Mouse (Mus musculus): ENCODE results near the gene Tomm22.

The Tomm22 gene

GRCm38 (mm10) chr15:79686046-79686869, 15.6 kb downstream of the Tomm22 start:
- no peak for DNase-seq (ENCODE audit: low spot score in 2 of 2)

DNA sequence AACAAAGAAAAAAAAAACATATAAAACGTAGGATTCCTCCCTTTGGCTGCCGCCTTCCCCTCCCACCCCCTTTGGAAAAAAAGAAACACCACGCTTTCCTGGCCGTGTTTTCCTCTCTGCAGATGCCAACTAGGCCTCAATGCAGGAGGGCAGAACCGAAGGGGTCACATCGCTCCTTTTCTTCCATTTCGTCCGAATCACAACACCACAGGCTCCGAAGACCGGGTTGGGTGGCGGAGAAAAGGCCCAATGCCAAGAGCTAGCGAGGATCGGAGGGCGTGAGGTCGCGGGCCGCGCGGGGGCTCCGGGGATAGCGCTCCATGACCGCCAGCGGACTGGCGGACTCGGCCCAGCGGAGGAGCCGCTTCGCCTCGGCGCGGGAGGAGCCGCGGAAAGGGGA, 16.5 kb downstream of the Tomm22 start:
- DNase-seq (ENCODE audit: low spot score in 2 of 2) = peak in 1 of 2 experiments; percentile 47

- DNase-seq (ENCODE audit: low spot score in 2 of 2) = peak; percentile 91 to 96
Measured at GRCm38 (mm10) chr15:79687646-79688267, 17.1 kb downstream of the Tomm22 start, which contains the start of gene Josd1. Gene Josd1, minus strand, starts transcription at chr15:79687919.

DNA sequence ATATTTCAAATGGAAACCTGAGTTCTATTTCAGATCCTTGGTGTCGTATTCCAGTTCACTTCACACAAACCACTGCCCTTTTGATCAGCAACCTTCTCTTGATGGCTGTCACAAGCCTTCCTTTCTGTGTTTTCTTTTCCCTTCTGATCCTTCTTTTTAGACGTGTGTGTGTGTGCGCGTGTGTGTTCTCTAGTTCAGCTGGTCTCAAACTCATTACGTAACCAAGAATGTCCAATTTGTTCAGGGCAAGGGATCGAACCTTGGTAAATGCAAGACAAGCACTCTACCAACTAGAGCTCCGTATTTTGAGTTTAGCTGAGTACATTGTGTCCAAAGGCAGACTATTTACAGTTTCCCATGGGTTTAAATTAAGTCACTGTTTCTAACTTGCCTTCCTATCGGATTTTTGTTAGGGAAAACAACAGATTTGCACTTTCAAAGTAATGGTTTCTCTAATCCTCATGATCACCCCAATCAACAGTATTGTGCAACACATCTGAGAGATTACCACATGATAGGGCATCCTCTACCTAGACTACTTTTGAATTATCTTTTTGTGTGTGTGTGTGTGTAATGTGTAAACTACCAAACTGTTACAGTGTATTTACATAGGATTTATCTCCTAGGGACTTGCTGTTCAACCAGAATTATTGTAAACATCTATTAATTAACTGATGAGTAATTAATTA, 17.8 kb downstream of the Tomm22 start:
- no peak for DNase-seq (ENCODE audit: low spot score in 2 of 2)

DNA sequence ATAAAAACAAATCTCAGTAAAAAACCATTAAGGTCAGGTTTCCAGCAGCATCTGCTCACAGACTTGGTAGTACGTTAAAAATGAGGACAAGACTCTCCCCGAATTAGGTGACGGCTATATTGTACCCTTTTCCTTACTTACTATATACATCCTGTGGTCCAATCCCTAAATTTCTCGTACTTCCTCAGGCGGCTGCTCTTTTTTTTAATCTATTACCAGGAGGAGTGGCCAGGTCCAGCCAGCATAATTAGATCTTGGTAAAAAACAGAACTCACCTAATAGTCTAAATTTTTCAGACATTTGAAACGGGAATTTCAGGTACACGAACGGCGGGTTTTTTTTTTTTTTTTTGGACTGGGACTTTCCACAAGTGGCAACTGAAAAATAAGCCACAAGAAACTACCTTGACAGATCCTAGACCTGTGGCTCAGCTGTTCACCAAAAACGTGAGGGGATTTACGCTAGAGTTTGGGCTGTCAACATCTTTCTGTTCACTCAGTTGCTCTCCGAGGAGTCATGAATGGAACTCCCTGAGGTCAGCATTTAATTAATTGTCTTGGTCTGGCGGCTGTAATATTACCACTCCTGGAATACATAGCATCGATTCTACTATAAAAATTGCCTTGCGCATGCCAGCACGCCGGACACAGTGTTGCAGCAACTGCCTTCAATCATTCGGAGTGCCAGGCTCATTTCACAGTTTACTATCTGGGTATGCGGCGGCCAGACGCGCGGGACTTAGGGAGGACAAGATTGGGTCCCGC, 19.2 kb downstream of the Tomm22 start:
- DNase-seq (ENCODE audit: low spot score in 2 of 2) = no peak

DNA sequence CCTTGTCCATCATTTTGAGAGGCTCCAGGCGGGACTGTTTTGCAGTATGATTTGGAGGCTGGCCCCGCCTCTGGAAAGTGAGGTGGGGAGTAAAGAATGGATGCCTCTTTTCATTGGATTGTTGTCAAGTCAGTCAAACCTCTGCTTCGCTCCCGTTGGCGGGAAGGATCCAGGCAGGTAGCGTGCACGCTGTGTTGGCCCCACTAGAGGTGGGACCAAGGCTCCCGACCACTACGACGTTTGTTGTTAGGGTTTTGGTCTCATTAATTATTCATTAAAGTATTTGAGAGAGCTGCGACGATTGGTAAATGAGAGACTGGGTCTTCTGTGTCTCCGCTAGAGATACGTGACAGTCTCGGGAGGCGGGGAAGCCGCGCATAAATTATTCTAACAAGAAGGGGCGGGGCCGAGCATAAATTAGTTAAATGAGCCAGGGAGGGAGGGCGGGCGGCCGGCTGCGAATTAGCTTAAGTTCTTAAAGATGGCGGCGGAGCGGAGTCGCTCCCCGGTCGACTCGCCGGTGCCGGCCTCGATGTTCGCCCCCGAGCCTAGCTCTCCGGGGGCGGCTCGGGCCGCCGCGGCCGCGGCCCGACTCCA, 19.9 kb downstream of the Tomm22 start, which contains the start of gene Gtpbp1:
TSS of gene Gtpbp1 (plus strand) at position 420 of the 597 bp plus-strand sequence.
- peak; percentile 77 to 94 for DNase-seq (ENCODE audit: low spot score in 2 of 2)

DNA sequence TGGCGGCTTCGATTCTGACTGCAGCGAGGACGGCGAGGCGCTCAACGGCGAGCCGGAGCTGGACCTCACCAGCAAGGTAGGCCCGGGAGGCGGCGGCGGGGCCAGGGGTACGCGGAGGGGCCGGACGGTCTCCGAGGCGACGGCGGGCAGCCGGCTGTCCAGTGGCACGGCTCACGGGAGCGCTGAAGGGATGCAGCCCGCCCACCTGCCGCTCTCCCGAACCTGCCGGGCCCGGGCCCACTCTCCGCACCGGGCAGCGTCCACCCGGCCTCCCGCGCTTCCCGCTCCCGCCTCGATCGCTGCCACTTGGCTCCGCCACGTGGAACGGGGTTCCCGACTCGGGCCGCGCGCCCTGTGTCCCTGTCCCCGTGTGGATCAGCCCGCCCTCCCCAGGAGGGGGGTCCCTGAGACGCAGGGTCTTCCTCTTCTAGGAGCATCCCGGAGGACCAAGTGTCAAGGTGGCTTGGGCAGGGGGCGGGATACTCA, 20.4 kb downstream of the Tomm22 start:
- peak in 1 of 2 experiments; percentile 28 for DNase-seq (ENCODE audit: low spot score in 2 of 2)

DNA sequence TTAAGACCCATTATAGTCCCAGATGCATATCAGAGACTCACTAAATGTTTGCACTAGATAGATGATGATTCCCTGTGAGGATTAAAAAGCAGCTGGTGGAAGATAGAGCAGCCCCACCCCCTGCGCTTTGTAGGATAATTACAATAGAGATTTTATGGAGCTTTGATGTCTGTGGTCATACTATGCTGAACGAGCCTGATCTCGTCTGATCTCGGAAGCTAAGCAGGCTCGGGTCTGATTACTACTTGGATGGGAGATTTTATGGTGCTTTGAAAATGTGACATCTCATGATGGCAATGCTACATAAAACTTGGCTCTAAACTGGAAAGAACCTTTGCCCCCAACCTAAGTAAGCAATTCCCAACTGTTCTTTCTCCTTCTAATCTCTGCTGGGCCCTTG, 21.7 kb downstream of the Tomm22 start:
- no peak for DNase-seq (ENCODE audit: low spot score in 2 of 2)

DNA sequence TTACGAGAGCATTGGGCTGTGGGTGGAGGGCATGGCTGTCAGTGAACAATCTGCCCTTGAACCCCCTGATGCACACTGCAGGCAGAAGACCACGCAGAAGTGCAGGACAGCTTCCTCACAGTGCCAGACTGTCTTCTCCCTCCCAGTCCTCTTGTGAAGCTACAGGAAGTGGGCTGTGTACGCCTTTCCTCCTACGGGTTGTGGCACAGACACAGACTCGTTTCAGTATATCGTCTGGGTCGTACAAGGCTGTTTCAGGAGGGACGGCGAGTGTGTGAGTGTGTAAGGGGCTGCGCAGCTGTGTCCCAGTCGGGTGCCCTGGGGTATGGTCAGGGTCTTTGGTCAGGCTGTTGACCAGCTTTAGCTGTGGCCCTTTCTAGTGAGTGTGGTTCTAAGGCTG, 23.1 kb downstream of the Tomm22 start:
- DNase-seq (ENCODE audit: low spot score in 2 of 2) = no peak

DNA sequence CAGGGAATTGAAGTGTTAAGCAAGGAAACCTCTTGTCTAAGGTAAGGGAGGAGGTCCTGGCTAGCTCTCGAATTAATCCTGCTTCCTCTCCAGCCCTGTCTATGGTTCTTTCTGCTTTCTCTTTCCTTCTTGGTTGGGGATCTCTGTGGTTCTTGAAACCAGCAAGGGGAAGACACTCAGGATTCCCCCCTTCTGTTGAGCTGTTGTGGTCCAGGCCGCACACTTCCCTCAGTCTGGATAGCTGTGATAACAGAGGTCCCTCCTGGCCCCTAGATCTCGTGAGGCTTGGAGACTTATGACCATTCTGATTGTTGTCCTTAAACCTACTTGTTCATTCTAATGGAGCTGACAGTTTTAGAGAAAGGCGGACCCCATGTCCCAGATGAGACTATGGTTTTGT, 23.9 kb downstream of the Tomm22 start:
- no peak for DNase-seq (ENCODE audit: low spot score in 2 of 2)

- no peak for DNase-seq (ENCODE audit: low spot score in 2 of 2)
Measured at GRCm38 (mm10) chr15:79695516-79695915, 24.9 kb downstream of the Tomm22 start.

- DNase-seq (ENCODE audit: low spot score in 2 of 2) = no peak
Measured at GRCm38 (mm10) chr15:79696508-79696907, 25.8 kb downstream of the Tomm22 start.

DNA sequence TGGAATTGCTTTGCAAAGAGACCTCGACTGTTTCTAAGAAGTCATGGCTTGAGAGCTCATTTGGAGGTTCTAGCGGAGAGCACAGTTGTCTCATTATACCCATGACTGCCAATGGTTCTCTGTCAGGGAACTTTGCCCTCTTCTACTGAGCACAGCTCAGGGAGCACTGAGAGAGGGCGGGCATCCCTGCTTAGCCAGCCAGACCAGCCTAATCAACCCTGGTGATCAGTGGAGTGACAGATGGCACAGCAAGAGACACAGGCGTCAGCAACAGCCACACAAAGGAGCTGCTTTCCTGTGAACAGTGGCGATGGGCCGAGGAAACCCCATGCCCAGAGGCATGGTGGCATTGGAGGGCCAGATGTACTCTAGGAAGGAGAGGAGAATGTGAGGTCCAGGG, 26.4 kb downstream of the Tomm22 start:
- DNase-seq (ENCODE audit: low spot score in 2 of 2) = peak in 1 of 2 experiments; percentile 38

DNA sequence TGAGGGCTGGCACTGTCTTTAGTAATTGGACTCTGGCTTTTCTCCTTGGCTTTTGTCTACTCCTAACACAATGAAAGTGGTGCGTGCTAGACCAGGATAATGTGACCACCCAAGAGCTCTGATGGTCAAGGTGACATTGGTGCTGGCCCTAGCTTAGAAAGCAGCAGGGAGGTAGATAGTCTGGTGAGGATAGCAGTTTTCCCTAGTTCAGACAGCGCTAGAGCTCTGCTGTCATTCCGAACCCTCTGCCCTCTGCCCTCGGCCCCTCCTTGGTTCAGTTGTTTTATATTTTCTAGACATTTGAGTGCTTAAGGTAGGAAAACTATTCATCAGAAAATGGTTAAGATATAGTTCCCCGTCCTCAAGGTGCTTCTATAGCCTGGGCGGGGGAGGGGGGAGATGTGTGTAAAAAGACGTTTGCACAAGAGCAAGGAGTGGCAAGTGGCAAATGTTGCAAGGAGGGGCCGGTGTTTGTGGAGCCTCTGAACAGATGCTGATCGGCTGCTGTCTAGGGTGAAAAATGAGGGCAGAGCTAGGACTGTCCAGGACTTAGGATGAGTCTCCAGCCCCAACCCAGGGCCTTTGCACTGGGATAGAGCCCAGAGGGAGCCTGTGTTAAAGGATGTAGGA, 27.0 kb downstream of the Tomm22 start:
- no peak for DNase-seq (ENCODE audit: low spot score in 2 of 2)

DNA sequence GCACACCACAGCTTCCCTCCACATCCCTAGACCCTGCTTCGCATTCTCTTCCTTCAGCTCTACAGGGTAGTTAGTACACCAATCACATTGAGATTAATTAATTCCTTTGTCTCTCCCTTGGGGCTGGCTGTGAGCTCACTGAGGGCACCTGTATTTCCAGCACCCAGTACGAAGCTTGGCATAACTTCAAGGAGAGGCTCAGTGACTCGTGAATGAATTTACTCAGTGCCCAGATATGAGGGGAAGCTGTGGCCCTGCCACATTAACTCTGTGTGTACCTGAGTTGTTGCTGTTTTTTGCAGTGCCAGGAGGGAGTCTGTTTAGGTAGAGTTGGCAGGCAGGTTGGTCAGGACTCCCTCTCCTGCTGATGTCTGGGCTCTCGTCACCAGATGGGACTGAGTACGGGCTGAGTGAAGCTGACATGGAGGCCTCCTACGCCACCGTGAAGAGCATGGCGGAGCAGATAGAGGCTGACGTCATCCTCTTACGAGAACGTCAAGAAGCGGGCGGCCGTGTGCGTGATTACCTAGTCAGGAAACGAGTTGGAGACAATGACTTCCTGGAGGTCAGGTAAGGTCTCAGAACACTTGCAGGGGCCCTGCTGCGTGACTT, 36.0 kb downstream of the Tomm22 start:
- no peak for DNase-seq (ENCODE audit: low spot score in 2 of 2)

DNA sequence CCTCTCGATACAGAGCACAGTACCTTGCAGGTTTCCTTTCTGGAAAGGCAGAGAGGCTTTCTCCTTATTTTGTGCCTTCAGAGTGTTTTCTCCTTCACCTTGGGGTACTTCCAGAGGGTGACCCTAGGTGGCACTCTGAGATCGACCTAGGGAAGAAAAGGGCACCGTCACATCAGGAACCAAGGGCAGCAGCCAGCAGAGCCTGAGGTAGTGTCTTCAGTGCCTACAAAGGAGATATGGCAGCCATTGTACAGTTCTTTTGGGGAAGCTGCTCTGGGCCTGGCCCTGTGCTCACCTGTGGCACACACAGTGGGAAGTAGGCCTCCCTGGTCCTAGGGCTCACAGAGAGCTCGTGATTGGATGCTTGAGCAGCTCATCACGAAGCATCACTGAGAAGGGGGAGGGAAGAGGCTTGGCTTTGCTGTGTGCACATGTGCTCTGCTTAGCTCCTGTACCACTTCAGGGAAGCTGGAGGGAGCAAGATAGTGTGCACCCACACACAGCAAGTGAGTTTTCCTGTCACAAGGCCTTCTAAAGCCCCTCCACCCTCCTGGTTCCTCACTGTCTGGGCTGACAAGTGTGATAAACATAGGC, 37.7 kb downstream of the Tomm22 start:
- DNase-seq (ENCODE audit: low spot score in 2 of 2) = no peak

GRCm38 (mm10) chr15:79715646-79716045, 45.0 kb downstream of the Tomm22 start:
- no peak for DNase-seq (ENCODE audit: low spot score in 2 of 2)

DNA sequence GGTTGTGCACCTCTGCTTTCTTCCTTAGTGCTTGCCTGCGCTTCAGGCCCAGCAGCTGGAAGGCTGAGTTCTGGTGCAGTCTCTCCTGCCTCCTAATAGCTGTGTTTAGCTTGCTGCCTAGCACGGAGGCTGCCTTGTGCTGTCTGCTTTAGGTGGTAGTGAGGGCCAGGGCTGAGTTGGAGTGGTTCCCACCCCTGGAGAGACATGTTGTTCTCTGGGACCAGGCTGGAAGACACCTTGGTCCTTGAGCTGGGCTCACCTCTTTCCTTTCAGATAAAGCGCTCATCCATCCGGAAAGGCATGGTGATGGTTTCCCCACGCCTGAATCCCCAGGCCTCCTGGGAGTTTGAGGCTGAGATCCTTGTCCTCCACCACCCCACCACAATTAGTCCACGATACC, 46.0 kb downstream of the Tomm22 start:
- no peak for DNase-seq (ENCODE audit: low spot score in 2 of 2)

GRCm38 (mm10) chr15:79720267-79720666, 49.6 kb downstream of the Tomm22 start:
- DNase-seq (ENCODE audit: low spot score in 2 of 2) = no peak

DNA sequence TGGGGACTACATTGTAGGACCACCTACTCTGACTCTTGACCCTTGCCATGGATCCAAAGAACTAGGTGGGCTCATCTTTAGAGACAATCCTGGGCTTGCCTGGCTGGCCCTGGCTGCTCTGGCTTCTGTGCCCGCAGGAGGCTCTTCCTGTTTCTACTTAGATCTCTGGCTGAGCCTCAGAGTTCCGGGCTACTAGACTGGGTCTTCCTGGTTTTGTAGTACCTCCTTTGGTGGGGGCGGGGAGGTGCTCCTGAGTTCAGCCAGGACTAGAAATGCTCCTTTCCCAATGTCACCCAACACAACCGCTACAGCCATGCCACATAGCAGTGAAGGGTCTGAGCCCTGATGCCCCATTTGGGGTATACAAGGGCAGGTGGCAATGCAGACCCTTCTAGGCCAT, 50.1 kb downstream of the Tomm22 start:
- DNase-seq (ENCODE audit: low spot score in 2 of 2) = no peak

Measured in cerebellum, postnatal 4 days (tissue).